Mouse (Mus musculus) stomach, postnatal 0 days (tissue): ENCODE measurements around the gene Dpp7. TPM values are rescaled to one million over a fixed set of nuclear protein-coding genes. Genes with fewer than 3 reads are reported as not detected.
A peak's percentile ranks its signal among the peaks of the same experiment; 100 is the strongest.

Experiments used
- ATAC-seq: fragments of 200-750 bp; cut with Nextera tagmentation; 2 replicates; pipeline ENCODE4 v1.8.0; 2017; ENCODE audit not compliant: low FRiP score, low TSS enrichment
- DNase-seq: peaks from one replicate; pipeline ENCODE4 v3.0.0-alpha.2; 2016; ENCODE audit warnings: low spot score
- H3K27ac ChIP-seq: fragments of 300-500 bp; sonication (generic); replicated peaks from 2 replicates; pipeline ENCODE4 v1.5.1; 2014; ENCODE audit warnings: mild to moderate bottlenecking, control low read depth
- H3K27me3 ChIP-seq: fragments of 300-500 bp; sonication (generic); 2 replicates; pipeline ENCODE4 v1.6.1; 2014; ENCODE audit warnings: low read length; ENCODE audit not compliant: control insufficient read depth, insufficient read depth
- H3K36me3 ChIP-seq: fragments of 300-500 bp; sonication (generic); 2 replicates; pipeline ENCODE4 v1.6.1; 2014; ENCODE audit warnings: low read length, mixed read lengths; ENCODE audit not compliant: control insufficient read depth, insufficient read depth
- H3K4me1 ChIP-seq: fragments of 300-500 bp; sonication (generic); replicated peaks from 2 replicates; pipeline ENCODE4 v1.6.1; 2014; ENCODE audit warnings: antibody characterized with exemption; ENCODE audit not compliant: control insufficient read depth, insufficient read depth
- H3K4me2 ChIP-seq: fragments of 300-500 bp; sonication (generic); replicated peaks from 2 replicates; pipeline ENCODE4 v1.6.1; 2014; ENCODE audit warnings: low read depth, mild to moderate bottlenecking, control low read depth, moderate library complexity
- H3K4me3 ChIP-seq: fragments of 300-500 bp; sonication (generic); 2 replicates; pipeline ENCODE4 v1.5.1; 2014; ENCODE audit warnings: low read depth, low read length, control low read depth
- H3K9ac ChIP-seq: fragments of 300-500 bp; sonication (generic); 2 replicates; pipeline ENCODE4 v1.6.1; 2014; ENCODE audit warnings: mild to moderate bottlenecking, low read length, control low read depth, mixed read lengths
- H3K9me3 ChIP-seq: fragments of 300-500 bp; sonication (generic); 2 replicates; pipeline ENCODE4 v1.6.1; 2016; ENCODE audit warnings: low read length; ENCODE audit not compliant: control insufficient read depth
- CTCF ChIP-seq: IDR thresholded peaks from 2 replicates; pipeline ENCODE4 v1.5.1; 2016; ENCODE audit warnings: antibody characterized with exemption, low read depth, mild to moderate bottlenecking, moderate library complexity
- EP300 ChIP-seq: optimal IDR thresholded peaks from 2 replicates; pipeline ENCODE3; 2016; ENCODE audit warnings: antibody characterized with exemption
- WGBS: fragments of 180-500 bp; shearing (Covaris S2); extraction: QIAGEN DNeasy Blood & Tissue Kit; methylation state at CpG from one replicate; pipeline ENCODE4 v1.1.7; 2014; 5-methylcytosine and 5-hydroxymethylcytosine counted together
- polyA plus RNA-seq: library from polyadenylated mRNA; unstranded; fragments of >200 nt; fragmentation: Nextera tagmentation; extraction: Ambion mirVana; gene quantifications from 2 replicates; pipeline ENCODE4 v1.2.1, GENCODE M21; 2015

Gene Dpp7
- polyA plus RNA-seq, 1 experiment from 2014 or later, result 9.9 TPM

DNA sequence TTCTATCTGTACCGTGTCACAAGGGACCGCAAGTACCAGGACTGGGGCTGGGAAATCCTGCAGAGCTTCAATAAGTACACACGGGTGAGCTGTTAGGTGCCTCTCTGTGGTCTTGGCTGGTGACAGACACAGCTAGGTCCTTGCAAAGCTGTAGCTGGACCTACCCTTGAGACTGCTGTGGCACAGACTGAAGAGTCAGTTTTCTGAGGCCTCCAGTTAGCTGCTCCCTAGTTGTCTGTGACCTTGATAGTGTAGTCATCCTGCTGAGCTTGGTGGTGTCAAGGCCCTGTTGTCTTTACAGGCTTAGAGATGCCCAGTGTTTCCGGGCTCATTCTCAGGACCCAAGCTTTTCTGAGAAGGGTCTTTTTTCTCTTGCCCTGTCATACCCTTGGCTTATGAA, 6.7 kb downstream of the Dpp7 start:
- H3K4me2 ChIP-seq, result no peak overlapping the region
- H3K9me3 ChIP-seq, result no peaks in the 10 kb centered on the region
- ATAC-seq (no peak), DNase-seq (no peak)
- H3K36me3 ChIP-seq, result peaks cover 55% of the 10 kb centered on the region
- no peak overlapping the region for H3K4me3 ChIP-seq
- H3K27ac ChIP-seq, result no peak overlapping the region
- TF ChIP-seq EP300 (no peak), CTCF (no peak)
- H3K4me1 ChIP-seq, result no peaks in the 10 kb centered on the region
- WGBS, result 94% methylated on average over 4 of the region's 4 CpGs
- H3K9ac ChIP-seq, result no peak overlapping the region
- H3K27me3 ChIP-seq, result no peaks in the 10 kb centered on the region

DNA sequence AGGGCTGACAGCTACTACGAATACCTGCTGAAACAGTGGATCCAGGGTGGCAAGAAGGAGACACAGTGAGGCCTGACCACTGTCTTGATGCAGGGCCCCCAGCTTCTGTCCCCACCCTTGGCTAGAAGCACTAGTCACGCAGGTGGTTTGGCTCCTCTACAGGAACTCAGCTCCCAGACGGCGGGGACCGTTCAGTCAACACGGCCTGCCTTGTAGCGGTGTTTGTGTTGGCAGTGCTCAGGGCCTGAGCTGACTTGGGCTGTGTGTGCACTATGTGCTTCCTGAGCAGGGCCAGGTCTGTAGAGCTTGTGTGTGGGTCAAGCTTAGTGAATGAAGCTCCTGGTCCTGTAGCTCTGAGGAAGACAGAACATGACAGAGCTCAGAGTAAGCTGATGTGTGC, 8.0 kb downstream of the Dpp7 start:
- Histone ChIP-seq H3K36me3 (peaks cover 63% of the 10 kb centered on the region), H3K4me1 (no peaks in the 10 kb centered on the region), H3K4me3 (no peak overlapping the region), H3K4me2 (no peak overlapping the region), H3K9ac (no peak overlapping the region), H3K27ac (no peak overlapping the region), H3K27me3 (no peaks in the 10 kb centered on the region), H3K9me3 (no peaks in the 10 kb centered on the region)
- ATAC-seq (no peak), DNase-seq (no peak)
- TF ChIP-seq CTCF (no peak), EP300 (no peak)
- WGBS, result 81% methylated on average over 7 of the region's 7 CpGs

DNA sequence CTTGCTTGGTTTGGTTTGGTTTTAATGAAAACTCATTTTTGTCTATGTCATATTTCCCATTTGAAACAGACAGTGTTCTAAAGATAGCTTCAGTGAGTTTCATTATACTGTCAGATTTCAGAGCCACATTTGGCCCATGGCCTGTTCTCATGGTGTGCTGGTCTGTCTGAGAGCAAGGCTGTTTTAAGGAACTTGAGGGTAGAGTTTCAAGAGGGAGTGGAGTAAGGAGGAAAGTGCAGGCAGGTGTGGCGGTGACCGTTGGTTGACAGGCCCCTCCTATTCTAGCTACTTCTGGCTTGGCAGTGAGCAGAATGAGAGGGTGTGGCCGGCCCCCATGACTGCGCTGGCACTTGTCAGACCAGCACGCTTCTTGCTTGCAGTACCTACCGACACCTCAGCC, 17.9 kb downstream of the Dpp7 start:
- WGBS, result 86% methylated on average over 6 of the region's 6 CpGs
- peak; percentile 56 for ATAC-seq
- Histone ChIP-seq H3K4me2 (no peak overlapping the region), H3K9ac (no peak overlapping the region), H3K27me3 (no peaks in the 10 kb centered on the region), H3K9me3 (no peaks in the 10 kb centered on the region), H3K36me3 (peaks cover 30% of the 10 kb centered on the region), H3K4me1 (peaks cover 3% of the 10 kb centered on the region; the same call in 1 of the 2 replicates), H3K4me3 (no peak overlapping the region), H3K27ac (no peak overlapping the region)
- TF ChIP-seq CTCF (no peak), EP300 (no peak)
- peak; percentile 39 for DNase-seq

DNA sequence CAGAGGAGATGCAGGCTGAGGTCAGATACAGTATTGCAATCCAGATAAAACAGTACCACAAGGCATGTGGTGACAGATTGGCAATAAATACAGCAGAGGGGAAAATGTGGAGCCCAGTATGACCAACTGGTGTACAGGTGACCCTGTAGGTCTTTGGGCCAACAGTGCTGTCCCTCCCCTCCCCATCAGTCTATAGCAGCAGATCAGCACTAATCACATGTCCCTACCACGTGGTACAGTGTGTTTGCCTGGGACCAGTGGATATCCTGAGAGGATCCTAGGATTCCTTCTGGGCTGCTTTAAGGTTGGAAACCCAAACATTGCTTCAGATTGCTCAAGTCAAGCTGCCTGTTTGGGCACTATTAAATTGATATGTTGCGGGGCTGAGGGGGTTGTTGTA, 22.6 kb downstream of the Dpp7 start:
- Histone ChIP-seq H3K4me2 (peak overlapping the region; percentile 75), H3K27ac (no peak overlapping the region), H3K36me3 (peaks cover 18% of the 10 kb centered on the region; the same call in 1 of the 2 replicates), H3K9ac (peak overlapping the region; percentile 71), H3K4me1 (peaks cover 3% of the 10 kb centered on the region; the same call in 1 of the 2 replicates), H3K9me3 (no peaks in the 10 kb centered on the region), H3K4me3 (peak overlapping the region; percentile 91), H3K27me3 (no peaks in the 10 kb centered on the region)
- ATAC-seq, result no peak
- WGBS, result 78% methylated on average over 2 of the region's 2 CpGs
- DNase-seq, result no peak
- TF ChIP-seq EP300 (no peak), CTCF (no peak)

DNA sequence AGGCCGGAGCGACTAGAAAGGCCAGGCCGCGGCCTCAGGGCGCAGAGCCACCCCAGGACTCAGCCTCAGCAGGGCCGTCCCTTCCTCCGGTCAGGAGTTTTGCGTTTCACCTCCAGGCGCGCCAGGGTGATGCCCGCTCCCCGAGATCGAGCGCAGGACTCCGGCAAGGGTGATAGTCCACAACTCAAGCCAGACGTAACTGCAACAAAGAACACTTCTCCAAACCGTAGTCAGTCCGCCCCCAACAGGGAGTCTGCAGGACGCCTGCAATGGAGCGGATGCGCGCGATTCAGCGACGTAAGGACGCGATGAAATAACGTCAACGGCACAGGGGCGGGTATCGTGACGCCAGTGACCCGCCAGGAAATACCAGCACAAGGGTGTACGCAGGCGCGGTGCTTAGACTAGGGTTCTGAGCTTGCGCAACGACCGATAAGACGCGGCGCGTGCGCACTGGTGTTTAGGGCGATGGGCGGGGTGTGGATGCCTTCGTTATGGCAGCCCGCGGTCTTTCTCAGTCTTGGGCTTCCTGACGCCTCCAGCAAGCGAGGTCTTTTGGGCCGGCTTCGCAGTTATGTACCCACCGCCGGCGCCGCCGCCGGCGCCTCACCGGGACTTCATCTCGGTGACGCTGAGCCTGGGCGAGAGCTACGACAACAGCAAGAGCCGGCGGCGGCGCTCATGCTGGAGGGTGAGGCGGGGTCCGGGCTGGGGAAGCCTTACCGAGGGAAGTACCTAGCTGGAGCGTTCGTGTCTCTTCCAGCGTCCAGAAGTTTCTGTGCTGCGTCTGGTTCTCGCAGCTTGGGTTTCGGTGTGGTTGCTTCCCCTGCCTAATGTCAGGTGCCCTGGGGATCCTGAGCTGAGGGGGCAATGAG, 23.6 kb downstream of the Dpp7 start, which contains the start of gene Man1b1:
Gene Man1b1, plus strand, starts transcription at position 53 of the 875 bp plus-strand sequence.
- under 1% methylated on average over 74 of the region's 78 CpGs for WGBS
- peak; percentile 99 for DNase-seq
- Histone ChIP-seq H3K36me3 (peaks cover 14% of the 10 kb centered on the region; the same call in 1 of the 2 replicates), H3K4me1 (peaks cover 3% of the 10 kb centered on the region; the same call in 1 of the 2 replicates), H3K9ac (peak within 1 kb of the TSS; percentile 71), H3K9me3 (no peaks in the 10 kb centered on the region), H3K27me3 (no peaks in the 10 kb centered on the region), H3K4me2 (peak within 1 kb of the TSS; percentile 75), H3K27ac (peak within 1 kb of the TSS; percentile 77), H3K4me3 (peak within 1 kb of the TSS; percentile 91)
- TF ChIP-seq CTCF, result peak; percentile 68
- no peak for TF ChIP-seq EP300
- peak; percentile 97 for ATAC-seq

DNA sequence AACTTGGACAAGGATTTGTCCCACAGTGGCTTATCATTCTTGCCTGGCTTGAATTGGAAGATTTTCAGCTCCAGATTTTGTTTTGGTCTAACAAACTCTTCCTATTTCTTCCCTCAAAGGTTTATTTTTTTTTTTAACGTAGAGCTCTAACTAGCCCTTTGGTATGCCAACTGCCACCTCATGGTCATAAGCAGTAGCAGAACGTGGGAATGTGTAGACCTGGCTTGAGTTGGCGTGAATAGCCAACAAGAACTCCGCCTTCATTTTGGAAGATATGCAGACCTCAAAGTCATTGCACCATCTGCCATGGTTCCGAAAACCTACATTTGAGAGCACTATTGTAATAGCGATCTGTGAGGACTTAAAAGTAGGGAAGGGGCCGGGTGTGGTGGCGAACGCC, 24.7 kb downstream of the Dpp7 start:
- Histone ChIP-seq H3K9ac (peak overlapping the region; percentile 71), H3K4me1 (peaks cover 3% of the 10 kb centered on the region; the same call in 1 of the 2 replicates), H3K4me2 (peak overlapping the region; percentile 68), H3K27ac (no peak overlapping the region), H3K36me3 (peaks cover 9% of the 10 kb centered on the region; the same call in 1 of the 2 replicates), H3K4me3 (peak overlapping the region; percentile 91), H3K27me3 (no peaks in the 10 kb centered on the region), H3K9me3 (no peaks in the 10 kb centered on the region)
- WGBS, result 56% methylated on average over 9 of the region's 9 CpGs
- ATAC-seq (no peak), DNase-seq (no peak)
- TF ChIP-seq EP300 (no peak), CTCF (peak; percentile 36; the same call in 1 of the 2 replicates)
